Mouse (Mus musculus): Measurements from ENCODE around the gene Rdh16.

DNA sequence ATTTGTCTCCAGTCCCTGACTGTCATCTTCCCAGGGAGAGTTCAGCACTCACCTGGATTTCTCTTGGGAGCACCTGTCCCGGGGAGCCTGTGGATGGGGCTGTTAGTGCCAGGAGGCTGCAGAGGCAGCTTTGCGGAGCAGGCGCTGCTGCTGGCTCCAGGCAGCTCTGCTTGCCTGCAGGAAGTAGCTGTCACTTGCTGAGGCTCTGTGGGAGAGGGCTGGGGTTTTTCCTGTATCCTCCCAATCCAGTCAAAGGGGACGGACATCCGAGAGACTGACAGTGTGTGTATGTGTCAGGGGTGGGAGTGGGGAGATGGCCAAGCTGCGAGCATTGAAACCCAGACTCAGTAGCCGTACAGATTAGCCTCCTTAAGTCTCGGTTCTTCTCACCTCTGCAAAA is 49.4 kb upstream of the Rdh16 start, which contains the start of gene Gpr182:
- TF ChIP-seq GATA1 (IDR thresholded peaks at IDR 0.05; ENCODE audit: borderline replicate concordance, low read length) (no peak), FLI1 (IDR thresholded peaks at IDR 0.05; ENCODE audit: low read length) (no peak)

Data from megakaryocyte, embryonic 14.5 days (primary cell).